Mouse (Mus musculus): Measurements from ENCODE around the gene Gm21970. TPM values are rescaled to one million over a fixed set of nuclear protein-coding genes. Genes with fewer than 3 reads are reported as not detected.

Gm21970 gene
- polyA plus RNA-seq, 1 experiment from 2014 or later: not detected

- no peak for ATAC-seq (replicated peaks)
- H3K36me3 ChIP-seq: peaks cover 33% of the 10 kb centered on the region
- H3K27ac ChIP-seq (replicated peaks): no peak overlapping the region
- no peaks in the 10 kb centered on the region for H3K27me3 ChIP-seq
- no peak overlapping the region for H3K4me2 ChIP-seq (replicated peaks)
- H3K9me3 ChIP-seq: no peaks in the 10 kb centered on the region
- 87% methylated on average over 3 of the region's 3 CpGs for WGBS
- H3K4me1 ChIP-seq: no peaks in the 10 kb centered on the region
- no peak overlapping the region for H3K4me3 ChIP-seq
- H3K9ac ChIP-seq (replicated peaks): no peak overlapping the region
Observed at GRCm38 (mm10) chr16:91387121-91387486, 4.4 kb upstream of the Gm21970 start.

GRCm38 (mm10) chr16:91390100-91390499, 1.4 kb upstream of the Gm21970 start:
- no peaks in the 10 kb centered on the region for H3K4me1 ChIP-seq
- no peaks in the 10 kb centered on the region for H3K9me3 ChIP-seq
- peaks cover 47% of the 10 kb centered on the region for H3K36me3 ChIP-seq
- no peak overlapping the region for H3K27ac ChIP-seq (replicated peaks)
- 91% methylated on average over 4 of the region's 4 CpGs for WGBS
- no peak overlapping the region for H3K4me3 ChIP-seq
- no peak overlapping the region for H3K4me2 ChIP-seq (replicated peaks)
- no peak for ATAC-seq (replicated peaks)
- no peaks in the 10 kb centered on the region for H3K27me3 ChIP-seq
- no peak overlapping the region for H3K9ac ChIP-seq (replicated peaks)

DNA sequence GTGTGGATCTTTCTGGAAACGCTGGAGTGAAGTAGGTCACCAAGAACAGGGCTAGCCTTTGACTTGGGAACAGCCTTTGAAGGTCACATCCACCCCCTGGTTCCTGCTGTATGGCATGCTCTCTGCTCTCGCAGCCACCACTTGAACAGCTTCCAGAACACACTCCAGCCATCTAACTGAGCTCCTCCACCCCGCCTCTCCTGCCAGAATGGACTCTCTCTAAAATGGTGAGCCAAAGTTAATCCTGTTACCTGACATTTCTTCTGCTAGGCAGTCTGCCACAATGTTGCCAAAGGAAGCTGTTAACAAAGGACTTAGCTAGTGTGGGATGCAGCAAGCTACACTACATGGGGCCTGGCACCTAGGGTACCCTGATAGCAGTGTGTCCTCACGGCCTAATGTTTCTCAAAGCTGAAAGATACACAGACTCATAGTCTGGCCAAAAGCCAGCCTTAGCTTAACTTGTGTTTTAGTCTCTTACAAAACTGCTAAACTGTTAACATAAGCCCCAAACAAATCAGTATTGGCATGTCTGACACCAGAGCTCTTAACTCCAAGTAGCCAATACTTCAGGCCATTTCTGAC, 3.4 kb downstream of the Gm21970 start:
- no peak for ATAC-seq (replicated peaks)
- 67% methylated on average over 4 of the region's 4 CpGs for WGBS
- H3K27me3 ChIP-seq: no peaks in the 10 kb centered on the region
- H3K4me1 ChIP-seq: no peaks in the 10 kb centered on the region
- H3K36me3 ChIP-seq: peaks cover 29% of the 10 kb centered on the region
- no peak overlapping the region for H3K4me2 ChIP-seq (replicated peaks)
- no peak overlapping the region for H3K9ac ChIP-seq (replicated peaks)
- H3K9me3 ChIP-seq: no peaks in the 10 kb centered on the region
- no peak overlapping the region for H3K27ac ChIP-seq (replicated peaks)
- no peak overlapping the region for H3K4me3 ChIP-seq

DNA sequence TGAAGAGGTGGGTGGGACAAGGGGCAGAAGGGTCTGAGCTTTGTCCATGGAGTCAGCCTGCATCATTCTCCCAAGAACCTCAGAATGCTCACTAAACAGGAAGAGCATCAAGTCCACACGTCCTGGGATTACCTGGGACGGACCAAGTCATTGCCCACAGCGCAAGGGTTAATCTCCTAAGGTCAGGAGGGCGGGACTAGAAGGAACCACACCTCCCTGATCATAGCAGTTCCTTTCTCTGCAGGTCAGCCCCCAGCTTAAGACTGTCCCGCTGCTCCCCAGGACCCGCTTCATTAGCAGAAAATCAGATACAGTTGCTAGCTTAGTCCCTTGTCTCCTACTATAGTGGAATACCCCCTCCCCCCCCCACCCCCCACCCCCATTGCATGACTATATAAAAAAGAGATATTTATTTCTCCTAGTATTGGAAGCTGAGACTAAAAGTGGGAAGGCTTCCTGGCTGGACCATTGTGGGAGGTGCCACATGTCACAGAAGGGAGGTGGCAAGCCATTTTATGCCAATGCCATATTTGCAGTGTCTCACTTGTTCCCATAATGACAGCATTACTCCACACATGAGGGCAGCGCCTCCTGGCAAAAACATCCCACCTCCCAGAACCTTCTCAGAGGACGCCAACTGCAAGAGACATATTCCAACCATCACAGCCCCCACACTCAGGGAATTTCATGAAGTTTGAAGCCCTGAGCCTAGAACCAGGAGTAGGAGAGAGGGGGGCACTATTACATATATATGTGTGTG, 4.3 kb downstream of the Gm21970 start:
- no peak for ATAC-seq (replicated peaks)

DNA sequence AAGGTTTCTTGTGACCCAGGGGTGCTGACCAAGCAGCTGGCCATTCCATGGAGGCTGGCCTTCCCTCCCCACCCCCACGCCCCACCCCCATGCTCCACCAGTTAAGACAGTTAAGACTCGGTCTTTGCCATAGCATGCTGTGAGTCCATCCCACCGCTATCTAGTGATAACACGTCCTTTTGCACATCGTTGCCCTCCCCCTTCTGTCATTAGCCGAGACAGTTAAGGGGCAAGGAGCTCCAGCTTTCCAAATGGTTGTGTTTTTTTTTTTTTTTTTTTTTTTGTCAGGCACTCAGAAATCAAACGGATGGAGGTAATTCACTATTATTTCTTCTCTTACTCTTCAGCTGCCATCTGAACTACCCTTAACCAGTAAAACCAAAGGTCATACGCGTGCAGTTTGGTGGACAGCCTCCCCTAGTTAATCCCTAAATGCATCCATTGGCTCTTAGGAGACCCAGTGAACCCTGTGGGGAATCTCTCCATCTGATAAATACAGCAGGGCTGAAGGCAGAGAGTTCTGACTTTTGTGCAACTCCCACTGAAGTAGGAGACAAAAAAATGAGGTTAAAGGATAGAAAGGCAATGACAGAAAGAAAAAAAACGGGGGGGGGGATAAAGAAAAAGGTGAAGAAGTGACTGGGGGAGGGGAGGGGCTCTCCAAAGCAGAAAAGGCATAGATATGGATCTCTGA, 5.5 kb downstream of the Gm21970 start:
- no peak overlapping the region for H3K4me2 ChIP-seq (replicated peaks)
- H3K27me3 ChIP-seq: no peaks in the 10 kb centered on the region
- peaks cover 23% of the 10 kb centered on the region for H3K36me3 ChIP-seq
- H3K4me3 ChIP-seq: no peak overlapping the region
- no peak overlapping the region for H3K27ac ChIP-seq (replicated peaks)
- ATAC-seq (replicated peaks): no peak
- no peaks in the 10 kb centered on the region for H3K9me3 ChIP-seq
- no peak overlapping the region for H3K9ac ChIP-seq (replicated peaks)
- 81% methylated on average over 10 of the region's 10 CpGs for WGBS
- no peaks in the 10 kb centered on the region for H3K4me1 ChIP-seq

More for the DNA sequence above, 4.3 kb downstream of the Gm21970 start:
- Histone ChIP-seq H3K4me1 (no peaks in the 10 kb centered on the region), H3K4me3 (no peak overlapping the region), H3K27ac (replicated peaks) (no peak overlapping the region), H3K4me2 (replicated peaks) (no peak overlapping the region), H3K9me3 (no peaks in the 10 kb centered on the region), H3K36me3 (peaks cover 26% of the 10 kb centered on the region), H3K27me3 (no peaks in the 10 kb centered on the region), H3K9ac (replicated peaks) (no peak overlapping the region)
- 51% methylated on average over 8 of the region's 8 CpGs for WGBS

- H3K36me3 ChIP-seq: peaks cover 14% of the 10 kb centered on the region
- no peak for ATAC-seq (replicated peaks)
- H3K4me2 ChIP-seq (replicated peaks): no peak overlapping the region
- no peak overlapping the region for H3K4me3 ChIP-seq
- no peak overlapping the region for H3K9ac ChIP-seq (replicated peaks)
- H3K27ac ChIP-seq (replicated peaks): no peak overlapping the region
- no peaks in the 10 kb centered on the region for H3K9me3 ChIP-seq
- no peaks in the 10 kb centered on the region for H3K27me3 ChIP-seq
- 91% methylated on average over 12 of the region's 12 CpGs for WGBS
- H3K4me1 ChIP-seq: no peaks in the 10 kb centered on the region
Observed at GRCm38 (mm10) chr16:91398030-91398429, 6.5 kb downstream of the Gm21970 start.

DNA sequence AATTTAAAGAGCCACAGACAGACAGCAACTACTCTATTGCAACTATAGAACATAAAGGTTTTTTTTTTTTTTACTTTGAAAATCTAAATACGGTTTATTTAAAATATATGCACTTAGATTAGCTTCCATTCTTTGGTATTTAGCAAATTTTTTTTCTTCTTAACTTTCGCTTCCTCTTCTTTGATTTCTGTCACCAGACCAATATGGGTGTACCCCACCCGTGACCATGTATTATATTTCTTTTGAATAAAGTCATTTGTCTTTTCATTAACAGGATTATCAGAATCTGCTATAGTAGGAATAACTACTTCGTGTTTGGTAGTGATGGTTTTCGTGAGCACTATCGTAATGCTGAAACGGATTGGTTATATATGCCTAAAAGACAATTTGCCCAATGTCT, 7.4 kb downstream of the Gm21970 start:
- no peak overlapping the region for H3K27ac ChIP-seq (replicated peaks)
- H3K36me3 ChIP-seq: peaks cover 8% of the 10 kb centered on the region
- no peaks in the 10 kb centered on the region for H3K9me3 ChIP-seq
- no peak overlapping the region for H3K4me2 ChIP-seq (replicated peaks)
- ATAC-seq (replicated peaks): no peak
- no peaks in the 10 kb centered on the region for H3K4me1 ChIP-seq
- no peaks in the 10 kb centered on the region for H3K27me3 ChIP-seq
- no peak overlapping the region for H3K4me3 ChIP-seq
- 93% methylated on average over 7 of the region's 7 CpGs for WGBS
- no peak overlapping the region for H3K9ac ChIP-seq (replicated peaks)

DNA sequence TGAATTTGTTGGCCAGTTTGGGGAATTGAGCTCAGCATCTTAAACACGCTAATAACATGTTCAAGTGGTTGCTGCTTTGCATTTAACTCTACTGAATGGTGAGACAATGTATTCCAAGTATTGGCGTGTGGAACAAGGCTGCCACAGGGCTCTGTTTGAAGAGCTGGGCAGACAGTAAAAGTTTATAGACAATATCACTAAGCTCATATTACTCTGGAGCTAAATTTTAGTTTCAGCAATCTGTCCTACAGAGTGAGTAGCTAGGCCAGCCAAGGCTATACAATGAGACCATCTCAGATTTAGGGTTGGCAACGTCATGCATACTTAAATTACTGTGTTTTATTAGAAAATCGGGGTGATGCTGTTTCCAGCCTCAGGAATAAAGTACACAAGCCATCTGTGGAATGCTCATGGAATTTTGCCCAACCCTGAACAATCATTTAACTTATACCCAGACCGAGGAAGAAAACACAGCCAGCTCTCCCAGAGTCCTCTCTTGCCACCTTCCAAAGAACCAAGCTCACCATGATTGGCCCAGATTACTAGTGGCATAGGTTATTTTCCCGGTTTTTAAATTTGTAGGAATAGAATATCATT, 10.1 kb downstream of the Gm21970 start:
- H3K9me3 ChIP-seq: no peaks in the 10 kb centered on the region
- WGBS: 75% methylated on average over 6 of the region's 6 CpGs

DNA sequence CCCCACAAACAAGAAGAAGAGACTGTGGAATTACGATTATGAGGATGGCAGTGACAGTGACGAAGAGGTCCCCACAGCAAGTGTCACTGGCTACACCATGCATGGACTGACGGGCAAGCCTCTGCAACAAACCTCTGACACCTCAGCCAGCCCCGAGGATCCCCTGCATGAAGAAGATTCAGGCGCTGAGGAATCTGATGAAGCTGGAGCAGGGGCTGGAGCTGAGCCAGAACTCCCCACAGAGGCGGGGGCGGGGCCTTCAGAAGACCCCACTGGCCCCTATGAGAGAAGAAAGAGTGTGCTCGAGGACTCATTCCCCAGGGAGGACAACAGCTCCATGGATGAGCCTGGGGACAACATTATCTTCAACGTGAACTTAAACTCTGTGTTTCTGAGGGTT, 12.3 kb downstream of the Gm21970 start:
- Histone ChIP-seq H3K4me2 (replicated peaks) (no peak overlapping the region), H3K27ac (replicated peaks) (no peak overlapping the region), H3K4me1 (peaks cover 11% of the 10 kb centered on the region), H3K36me3 (peaks cover 2% of the 10 kb centered on the region; the same call in 1 of the 2 replicates), H3K9me3 (no peaks in the 10 kb centered on the region), H3K27me3 (no peaks in the 10 kb centered on the region), H3K4me3 (no peak overlapping the region), H3K9ac (replicated peaks) (no peak overlapping the region)
- no peak for ATAC-seq (replicated peaks)
- WGBS: 80% methylated on average over 9 of the region's 9 CpGs

More for the DNA sequence above, 10.1 kb downstream of the Gm21970 start:
- Histone ChIP-seq H3K27ac (replicated peaks) (no peak overlapping the region), H3K27me3 (no peaks in the 10 kb centered on the region), H3K4me2 (replicated peaks) (no peak overlapping the region), H3K4me3 (no peak overlapping the region), H3K9ac (replicated peaks) (no peak overlapping the region), H3K36me3 (peaks cover 2% of the 10 kb centered on the region; the same call in 1 of the 2 replicates), H3K4me1 (peaks cover 7% of the 10 kb centered on the region)
- no peak for ATAC-seq (replicated peaks)

- ATAC-seq (replicated peaks): no peak
- no peaks in the 10 kb centered on the region for H3K9me3 ChIP-seq
- peaks cover 2% of the 10 kb centered on the region; the same call in 1 of the 2 replicates for H3K36me3 ChIP-seq
- no peak overlapping the region for H3K9ac ChIP-seq (replicated peaks)
- 91% methylated on average over 8 of the region's 8 CpGs for WGBS
- no peak overlapping the region for H3K4me3 ChIP-seq
- H3K4me2 ChIP-seq (replicated peaks): no peak overlapping the region
- H3K27me3 ChIP-seq: no peaks in the 10 kb centered on the region
- no peak overlapping the region for H3K27ac ChIP-seq (replicated peaks)
- H3K4me1 ChIP-seq: peaks cover 11% of the 10 kb centered on the region
Observed at GRCm38 (mm10) chr16:91404187-91404586, 12.7 kb downstream of the Gm21970 start.

DNA sequence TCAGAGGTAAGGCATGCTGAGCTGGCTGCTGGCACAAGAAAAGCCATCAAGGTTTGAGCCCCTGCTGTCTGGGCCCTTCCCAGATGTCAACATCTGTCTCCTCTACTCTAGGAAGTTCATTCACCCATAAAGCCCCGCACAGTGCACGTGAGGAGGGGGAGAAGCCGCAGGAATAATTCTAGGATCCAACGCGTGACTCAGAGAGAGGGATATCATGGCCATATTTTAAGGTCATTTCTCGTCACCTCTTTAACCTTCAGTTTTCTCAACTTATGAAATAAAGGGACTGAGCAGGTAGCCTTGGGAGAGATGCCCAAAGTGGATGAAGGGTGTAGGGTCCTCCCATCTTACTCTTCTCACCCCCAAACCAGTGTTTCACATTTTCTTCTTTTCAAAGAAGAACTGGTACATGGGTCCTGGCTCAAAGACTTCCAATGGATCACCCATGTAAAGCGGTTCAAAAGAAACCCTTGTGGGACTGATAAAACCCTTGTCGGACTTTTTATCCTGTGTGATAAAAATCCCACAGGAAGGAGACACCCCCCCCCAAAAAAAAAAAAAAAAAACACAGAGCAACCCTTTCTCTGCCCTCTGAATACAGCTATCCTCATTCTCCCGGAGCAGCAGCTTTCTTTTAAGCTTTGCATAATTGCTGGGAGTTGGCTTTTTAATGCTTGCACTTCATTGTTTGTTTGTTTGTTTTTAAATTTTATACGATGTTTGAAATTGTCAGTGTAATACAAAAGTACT, 13.5 kb downstream of the Gm21970 start:
- WGBS: 65% methylated on average over 10 of the region's 10 CpGs

More for the DNA sequence above, 13.5 kb downstream of the Gm21970 start:
- peaks cover 11% of the 10 kb centered on the region for H3K4me1 ChIP-seq
- H3K27ac ChIP-seq (replicated peaks): no peak overlapping the region
- H3K9ac ChIP-seq (replicated peaks): no peak overlapping the region
- H3K4me3 ChIP-seq: no peak overlapping the region
- no peak for ATAC-seq (replicated peaks)
- no peak overlapping the region for H3K4me2 ChIP-seq (replicated peaks)
- H3K36me3 ChIP-seq: peaks cover 2% of the 10 kb centered on the region; the same call in 1 of the 2 replicates
- no peaks in the 10 kb centered on the region for H3K9me3 ChIP-seq
- H3K27me3 ChIP-seq: no peaks in the 10 kb centered on the region

All from forebrain, embryonic 15.5 days (tissue).